Mouse (Mus musculus) olfactory bulb, adult 2 months (tissue): ENCODE data around the gene Nap1l5. TPM values are rescaled to one million over a fixed set of nuclear protein-coding genes. Genes with fewer than 3 reads are reported as not detected.

Source experiments
- H3K27ac ChIP-seq: fragments of 200-500 bp; 2 replicates; pipeline ENCODE4 v1.5.1; 2012; ENCODE audit warnings: low read depth, low read length; ENCODE audit not compliant: insufficient read depth
- H3K4me1 ChIP-seq: fragments of 200-500 bp; 2 replicates; pipeline ENCODE4 v1.6.1; 2012; ENCODE audit warnings: low read length; ENCODE audit not compliant: control insufficient read depth, insufficient read depth
- H3K4me3 ChIP-seq: fragments of 200-500 bp; 2 replicates; pipeline ENCODE4 v1.5.1; 2012; ENCODE audit warnings: mild to moderate bottlenecking, low read depth, low read length, moderate library complexity; ENCODE audit not compliant: insufficient read depth
- CTCF ChIP-seq: fragments of 200-500 bp; IDR thresholded peaks from 2 replicates; pipeline ENCODE4 v1.5.1; 2012; ENCODE audit warnings: low read depth, mild to moderate bottlenecking, low read length, moderate library complexity; ENCODE audit not compliant: insufficient read depth
- POLR2A ChIP-seq: fragments of 200-500 bp; IDR thresholded peaks from 2 replicates; pipeline ENCODE4 v1.6.1; 2012; ENCODE audit warnings: mild to moderate bottlenecking, low read depth, low read length, moderate library complexity; ENCODE audit not compliant: insufficient read depth
- WGBS: fragments of 180-500 bp; shearing (Covaris S2); methylation state at CpG from one replicate; pipeline ENCODE4 v1.1.7; 2018; 5-methylcytosine and 5-hydroxymethylcytosine counted together
- polyA plus RNA-seq: library from polyadenylated mRNA; stranded (reverse); fragments of >200 nt; gene quantifications from 2 replicates; pipeline ENCODE4 v1.2.4, GENCODE M21; 2012; ENCODE audit warnings: low replicate concordance; ENCODE audit not compliant: missing spikeins, insufficient read depth, insufficient read length

The Nap1l5 gene
- polyA plus RNA-seq, 1 experiment = not detected

GRCm38 (mm10) chr6:58862446-58862993, 44.4 kb downstream of the Nap1l5 start:
- no peak overlapping the region for H3K27ac ChIP-seq

GRCm38 (mm10) chr6:58859517-58859916, 47.4 kb downstream of the Nap1l5 start:
- H3K4me1 ChIP-seq = peaks cover 7% of the 10 kb centered on the region; the same call in 1 of the 2 replicates
- TF ChIP-seq CTCF = no peak
- TF ChIP-seq POLR2A = no peak
- no peak overlapping the region for H3K27ac ChIP-seq
- 93% methylated on average over 4 of the region's 4 CpGs for WGBS
- no peak overlapping the region for H3K4me3 ChIP-seq

More at GRCm38 (mm10) chr6:58862446-58862993, 44.4 kb downstream of the Nap1l5 start:
- no peak for TF ChIP-seq POLR2A
- TF ChIP-seq CTCF = no peak
- Histone ChIP-seq H3K4me3 (no peak overlapping the region), H3K4me1 (peaks cover 4% of the 10 kb centered on the region; the same call in 1 of the 2 replicates)
- 68% methylated on average over 9 of the region's 9 CpGs for WGBS

GRCm38 (mm10) chr6:58856494-58856893, 50.4 kb downstream of the Nap1l5 start:
- no peak overlapping the region; the same call in 1 of the 2 replicates for H3K27ac ChIP-seq
- no peak overlapping the region for H3K4me3 ChIP-seq
- peaks cover 4% of the 10 kb centered on the region; the same call in 1 of the 2 replicates for H3K4me1 ChIP-seq
- WGBS = 94% methylated on average over 2 of the region's 2 CpGs
- no peak for TF ChIP-seq CTCF
- TF ChIP-seq POLR2A = no peak

- Histone ChIP-seq H3K27ac (no peak overlapping the region), H3K4me1 (peaks cover 4% of the 10 kb centered on the region; the same call in 1 of the 2 replicates), H3K4me3 (no peak overlapping the region)
- TF ChIP-seq POLR2A (no peak), CTCF (no peak)
- 62% methylated on average over 10 of the region's 10 CpGs for WGBS
Observed at GRCm38 (mm10) chr6:58855676-58856367, 51.1 kb downstream of the Nap1l5 start.

Other genes with a start within 250 kb of the Nap1l5 start
- gene Herc3, start 75.6 kb downstream of the Nap1l5 start, polyA plus RNA-seq = not detected in 2 replicates
- gene Fam13a, start 117.5 kb upstream of the Nap1l5 start, polyA plus RNA-seq = not detected in 2 replicates